Mouse (Mus musculus): ENCODE data around the gene Ptpn21.

DNA sequence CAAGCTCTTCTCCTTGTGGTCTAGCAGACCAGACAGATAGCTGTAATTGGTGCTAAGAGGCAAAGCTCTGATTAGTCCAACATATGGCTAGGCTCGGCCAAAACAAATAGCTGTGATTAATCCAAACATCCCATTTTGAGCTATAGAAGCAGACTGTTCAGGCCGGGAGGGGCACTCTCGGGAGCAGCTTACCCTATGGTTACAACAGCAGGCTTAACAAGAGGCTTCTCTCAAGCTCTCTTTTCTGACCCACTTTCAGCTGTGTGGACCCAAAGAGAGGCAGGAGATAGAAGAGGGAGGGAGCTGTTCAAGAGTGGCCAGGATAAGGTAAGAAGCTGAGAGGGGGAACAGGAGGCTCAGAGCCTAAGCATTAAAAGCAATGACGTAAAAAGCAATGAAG is 8.4 kb upstream of the Ptpn21 start:
- TF ChIP-seq EP300 (optimal IDR thresholded peaks at IDR 0.05) (no peak), CTCF (IDR thresholded peaks at IDR 0.05; ENCODE audit: low read depth) (no peak)

Data from stomach, postnatal 0 days (tissue).